Mouse (Mus musculus) heart, embryonic 11.5 days (tissue): ENCODE data around the gene Tas2r135. TPM values are rescaled to one million over a fixed set of nuclear protein-coding genes. Genes with fewer than 3 reads are reported as not detected.

Experiments used
- ATAC-seq: fragments of 200-750 bp; cut with Nextera tagmentation; replicated peaks from 2 replicates; pipeline ENCODE4 v1.8.0; 2017; ENCODE audit warnings: moderate library complexity; ENCODE audit not compliant: insufficient number of reproducible peaks, low FRiP score, low TSS enrichment
- H3K27ac ChIP-seq: fragments of 300-500 bp; sonication (generic); 2 replicates; pipeline ENCODE4 v1.5.1; 2014; ENCODE audit warnings: mild to moderate bottlenecking, low read depth, low read length
- H3K27me3 ChIP-seq: fragments of 300-500 bp; sonication (generic); 2 replicates; pipeline ENCODE4 v1.6.1; 2014; ENCODE audit warnings: mild to moderate bottlenecking, low read length, mixed read lengths; ENCODE audit not compliant: control insufficient read depth, insufficient read depth
- H3K36me3 ChIP-seq: fragments of 300-500 bp; sonication (generic); 2 replicates; pipeline ENCODE4 v1.6.1; 2014; ENCODE audit warnings: mild to moderate bottlenecking, low read length, moderate library complexity, mixed read lengths; ENCODE audit not compliant: control insufficient read depth, insufficient read depth
- H3K4me1 ChIP-seq: fragments of 300-500 bp; sonication (generic); 2 replicates; pipeline ENCODE4 v1.6.1; 2014; ENCODE audit warnings: low read length; ENCODE audit not compliant: control insufficient read depth, insufficient read depth
- H3K4me2 ChIP-seq: fragments of 300-500 bp; sonication (generic); 2 replicates; pipeline ENCODE4 v1.6.1; 2014; ENCODE audit warnings: mild to moderate bottlenecking, moderate library complexity
- H3K4me3 ChIP-seq: fragments of 300-500 bp; sonication (generic); 2 replicates; pipeline ENCODE4 v1.5.1; 2014; ENCODE audit warnings: low read depth, low read length
- H3K9ac ChIP-seq: fragments of 300-500 bp; sonication (generic); 2 replicates; pipeline ENCODE4 v1.6.1; 2014; ENCODE audit warnings: mild to moderate bottlenecking, low read depth, low read length, moderate library complexity
- H3K9me3 ChIP-seq: fragments of 300-500 bp; sonication (generic); replicated peaks from 2 replicates; pipeline ENCODE4 v1.6.1; 2016; ENCODE audit warnings: low read length; ENCODE audit not compliant: control insufficient read depth
- WGBS: fragments of 180-500 bp; shearing (Covaris S2); extraction: QIAGEN DNeasy Blood & Tissue Kit; methylation state at CpG from one replicate; pipeline ENCODE4 v1.1.7; 2014; ENCODE audit not compliant: insufficient replicate concordance; 5-methylcytosine and 5-hydroxymethylcytosine counted together
- polyA plus RNA-seq: library from polyadenylated mRNA; unstranded; fragments of >200 nt; fragmentation: Nextera tagmentation; extraction: Ambion mirVana; gene quantifications from 2 replicates; pipeline ENCODE4 v1.2.1, GENCODE M21; 2014

Tas2r135 gene
- polyA plus RNA-seq, 1 experiment from 2014 or later: not detected

DNA sequence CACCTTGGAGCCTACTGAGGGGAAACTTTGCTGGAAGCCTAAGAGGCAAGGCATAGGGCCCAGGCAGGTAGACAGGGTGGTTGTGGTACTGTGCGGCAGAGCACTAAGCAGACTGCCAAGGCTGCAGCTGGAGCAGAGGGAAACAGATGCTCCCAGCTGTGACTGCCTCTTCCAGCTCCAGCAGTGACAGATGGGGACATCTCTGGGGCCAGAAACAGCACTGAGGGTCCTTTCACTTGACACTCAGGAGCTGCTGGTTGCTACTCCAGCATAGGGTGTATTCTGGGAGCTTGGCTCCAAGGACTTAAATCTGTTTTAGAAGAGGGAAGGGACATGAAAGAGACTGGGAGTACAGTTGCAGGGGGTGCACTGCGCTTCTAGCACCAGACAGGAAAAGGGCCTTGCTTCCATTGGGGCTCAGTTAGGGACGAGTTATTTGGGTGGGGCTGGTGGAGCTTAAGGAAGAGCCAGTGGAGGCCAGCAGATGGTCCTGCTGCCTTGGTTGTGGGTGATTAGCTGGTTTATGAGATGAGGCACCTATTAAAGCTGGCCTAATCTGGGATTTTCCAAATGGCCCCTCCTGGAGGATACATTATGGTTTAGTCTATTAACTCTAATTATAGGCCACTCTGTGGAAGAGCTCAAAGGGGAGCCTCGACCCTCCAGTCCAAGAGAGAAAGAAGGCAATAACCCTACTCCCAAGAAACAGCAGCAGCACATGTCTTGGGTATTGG is 34.4 kb upstream of the Tas2r135 start:
- peaks cover 28% of the 10 kb centered on the region for H3K4me1 ChIP-seq
- H3K27ac ChIP-seq: no peak overlapping the region; the same call in 1 of the 2 replicates
- 47% methylated on average over 4 of the region's 4 CpGs for WGBS

DNA sequence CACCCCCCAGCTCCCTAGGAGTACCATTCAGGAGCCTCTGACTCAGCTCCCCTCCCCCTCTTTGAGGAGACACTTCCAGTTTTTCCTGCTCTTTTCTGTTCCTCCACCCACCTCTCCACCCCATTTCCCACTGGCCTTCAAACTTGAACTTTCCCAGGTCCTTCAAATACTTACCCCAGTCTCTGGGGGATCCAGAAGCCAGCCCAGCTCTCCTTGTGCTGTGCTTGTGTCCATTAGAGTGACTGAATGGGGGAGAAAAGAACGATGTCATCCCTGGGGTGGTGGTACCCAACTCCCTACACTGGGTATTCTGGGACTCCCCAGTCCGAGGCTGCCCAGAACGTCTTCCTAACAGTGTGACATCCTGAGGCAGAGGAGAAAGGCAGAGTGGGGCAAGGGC is 33.2 kb upstream of the Tas2r135 start:
- Histone ChIP-seq H3K9me3 (no peaks in the 10 kb centered on the region), H3K4me2 (peak overlapping the region; percentile 90), H3K4me3 (peak overlapping the region; percentile 52; the same call in 1 of the 2 replicates), H3K9ac (no peak overlapping the region), H3K36me3 (no peaks in the 10 kb centered on the region), H3K27ac (no peak overlapping the region), H3K27me3 (0 out of 2 replicates have a peak, but pooled peaks cover 2% of the 10 kb centered on the region), H3K4me1 (peaks cover 37% of the 10 kb centered on the region)
- 4% methylated on average over 3 of the region's 3 CpGs for WGBS
- no peak for ATAC-seq

More for the DNA sequence above, 34.4 kb upstream of the Tas2r135 start:
- Histone ChIP-seq H3K4me3 (no peak overlapping the region), H3K27me3 (0 out of 2 replicates have a peak, but pooled peaks cover 2% of the 10 kb centered on the region), H3K4me2 (no peak overlapping the region), H3K36me3 (no peaks in the 10 kb centered on the region), H3K9ac (no peak overlapping the region), H3K9me3 (no peaks in the 10 kb centered on the region)
- no peak for ATAC-seq

DNA sequence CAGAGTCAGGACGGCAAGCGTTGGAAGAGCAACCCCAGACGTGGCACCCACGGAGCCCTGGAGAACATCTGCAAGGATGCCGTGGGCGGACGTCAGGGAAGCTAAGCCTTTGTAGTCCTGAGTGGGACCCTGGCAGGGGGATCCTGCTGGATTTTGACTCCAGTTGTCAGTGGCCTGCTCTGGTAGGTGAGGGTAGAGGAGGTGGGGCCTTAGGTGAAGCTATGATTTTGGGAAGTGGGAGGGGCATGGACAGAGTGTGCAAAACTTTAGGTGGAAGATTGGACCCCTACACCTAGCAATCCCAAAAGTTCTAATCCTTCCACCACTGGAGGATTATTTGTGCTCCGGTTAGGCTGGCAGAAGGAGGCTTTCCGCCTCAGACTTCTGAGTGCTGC is 32.8 kb upstream of the Tas2r135 start:
- Histone ChIP-seq H3K4me2 (peak overlapping the region; percentile 90), H3K36me3 (no peaks in the 10 kb centered on the region), H3K9ac (peak overlapping the region; percentile 66), H3K4me1 (peaks cover 37% of the 10 kb centered on the region), H3K9me3 (no peaks in the 10 kb centered on the region), H3K4me3 (peak overlapping the region; percentile 52), H3K27me3 (0 out of 2 replicates have a peak, but pooled peaks cover 2% of the 10 kb centered on the region), H3K27ac (no peak overlapping the region)
- ATAC-seq: no peak
- WGBS: 15% methylated on average over 9 of the region's 9 CpGs

DNA sequence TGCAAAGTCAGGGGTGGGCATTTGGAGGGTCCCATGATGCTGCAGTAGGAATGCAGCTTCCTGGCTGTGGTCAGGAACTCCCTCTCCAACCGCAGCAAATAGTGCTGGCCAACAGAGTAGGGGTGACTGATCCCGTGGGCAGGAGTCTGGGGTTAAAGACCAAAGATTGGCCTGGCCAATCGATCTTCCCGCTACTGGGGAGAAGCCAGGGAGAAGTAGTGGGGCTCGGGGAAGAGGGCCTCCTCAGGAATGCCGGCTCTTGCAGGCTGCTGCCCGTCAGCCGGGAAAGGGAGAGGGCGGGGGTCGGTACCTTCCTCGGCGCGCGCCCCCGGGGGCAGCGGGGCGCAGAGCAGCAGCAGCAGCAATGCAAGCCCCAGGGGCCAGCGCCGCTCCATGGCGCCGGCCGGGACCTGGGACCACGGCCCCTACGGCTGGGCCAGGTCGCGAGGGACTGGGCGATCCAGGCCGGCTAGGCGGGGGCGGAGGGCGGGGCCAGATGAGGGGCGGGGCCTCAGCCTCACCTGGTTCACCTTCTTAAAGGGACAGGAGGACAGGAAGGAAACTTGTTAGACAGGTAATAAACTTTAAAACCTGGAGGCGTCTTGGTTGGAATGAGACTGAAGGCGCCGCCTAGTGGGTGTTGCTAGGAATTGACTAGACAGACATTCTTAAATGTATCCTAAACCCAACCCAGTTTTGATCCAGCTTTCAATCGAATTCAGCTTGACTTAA is 32.3 kb upstream of the Tas2r135 start, which contains the start of gene Epha1:
Epha1 (minus strand) TSS at position 453 of the 732 bp plus-strand sequence.
- 1% methylated on average over 36 of the region's 36 CpGs for WGBS
- ATAC-seq: peak; percentile 55
- Histone ChIP-seq H3K9ac (peak within 1 kb of the TSS; percentile 66), H3K27ac (no peak within 1 kb of the TSS), H3K27me3 (0 out of 2 replicates have a peak, but pooled peaks cover 2% of the 10 kb centered on the region), H3K36me3 (no peaks in the 10 kb centered on the region), H3K9me3 (no peaks in the 10 kb centered on the region), H3K4me3 (peak within 1 kb of the TSS; percentile 52), H3K4me1 (peaks cover 37% of the 10 kb centered on the region), H3K4me2 (peak within 1 kb of the TSS; percentile 90)

DNA sequence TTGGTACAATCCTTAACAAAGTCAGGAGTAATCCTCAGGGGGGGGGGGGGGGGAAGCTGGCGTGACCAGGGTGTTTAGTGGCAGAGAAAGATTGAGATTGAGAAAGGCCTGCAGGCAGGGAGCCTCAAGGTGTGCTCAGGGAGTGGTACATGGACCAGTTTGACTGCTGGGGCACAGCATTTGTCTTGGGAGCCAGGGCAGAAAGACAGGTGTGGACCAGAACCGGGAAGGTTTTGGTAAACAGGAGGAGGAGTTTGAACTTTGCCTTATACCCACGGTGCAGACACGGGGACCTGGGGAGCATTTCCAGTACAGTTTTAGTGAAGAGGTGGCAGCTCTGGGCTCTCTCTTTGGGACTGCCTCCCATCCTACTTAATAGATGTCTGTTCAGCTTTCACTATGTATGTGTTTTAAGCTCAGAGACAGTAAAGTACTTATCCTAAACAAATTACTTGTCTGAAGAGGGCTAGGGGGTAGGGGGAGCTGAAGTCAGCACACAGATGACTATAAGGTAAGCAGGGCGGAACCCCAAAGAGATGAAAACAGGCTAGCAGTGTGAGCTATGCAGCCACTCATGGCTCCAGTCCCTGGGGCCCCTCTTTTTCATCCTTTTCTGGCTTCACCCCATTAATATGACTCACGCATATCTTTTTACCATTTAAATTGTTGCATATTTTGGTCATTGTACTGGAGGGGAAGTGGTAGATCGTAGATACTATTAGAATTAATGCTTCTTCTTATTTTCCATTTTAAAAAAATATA is 31.4 kb upstream of the Tas2r135 start:
- Histone ChIP-seq H3K4me1 (peaks cover 37% of the 10 kb centered on the region), H3K27me3 (0 out of 2 replicates have a peak, but pooled peaks cover 2% of the 10 kb centered on the region)

DNA sequence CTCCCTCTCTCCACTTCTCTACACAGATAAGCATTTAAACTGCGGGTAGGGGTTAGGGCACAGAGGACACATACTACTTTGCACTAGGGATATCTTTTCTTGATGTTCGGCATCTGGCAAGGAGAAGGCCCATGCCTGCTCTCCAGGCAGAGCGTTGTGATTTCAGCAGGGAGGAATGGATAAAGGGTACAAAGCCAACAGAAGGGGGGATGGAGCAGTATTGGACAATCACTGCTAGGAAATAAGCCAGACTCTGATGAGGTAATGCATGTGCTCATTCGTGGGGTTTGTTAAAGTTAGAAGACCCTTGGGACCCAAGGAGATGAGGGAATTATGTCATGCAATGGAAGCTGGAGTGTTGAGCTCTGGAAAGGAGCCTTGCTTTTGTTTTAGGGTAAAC is 30.5 kb upstream of the Tas2r135 start:
- H3K36me3 ChIP-seq: no peaks in the 10 kb centered on the region
- no peak for ATAC-seq
- WGBS: 34% methylated on average over 4 of the region's 4 CpGs
- H3K4me3 ChIP-seq: no peak overlapping the region
- H3K27ac ChIP-seq: peak overlapping the region; percentile 35; the same call in 1 of the 2 replicates
- H3K9me3 ChIP-seq: no peaks in the 10 kb centered on the region
- H3K27me3 ChIP-seq: 0 out of 2 replicates have a peak, but pooled peaks cover 2% of the 10 kb centered on the region
- H3K4me2 ChIP-seq: no peak overlapping the region
- H3K9ac ChIP-seq: no peak overlapping the region
- H3K4me1 ChIP-seq: peaks cover 37% of the 10 kb centered on the region

More for the DNA sequence above, 31.4 kb upstream of the Tas2r135 start:
- ATAC-seq: no peak
- Histone ChIP-seq H3K9me3 (no peaks in the 10 kb centered on the region), H3K36me3 (no peaks in the 10 kb centered on the region), H3K27ac (no peak overlapping the region), H3K4me2 (peak overlapping the region; percentile 90), H3K9ac (0 out of 2 replicates have a peak overlapping the region, but pooled peaks have one; percentile 39), H3K4me3 (peak overlapping the region; percentile 52)
- WGBS: 42% methylated on average over 7 of the region's 7 CpGs

DNA sequence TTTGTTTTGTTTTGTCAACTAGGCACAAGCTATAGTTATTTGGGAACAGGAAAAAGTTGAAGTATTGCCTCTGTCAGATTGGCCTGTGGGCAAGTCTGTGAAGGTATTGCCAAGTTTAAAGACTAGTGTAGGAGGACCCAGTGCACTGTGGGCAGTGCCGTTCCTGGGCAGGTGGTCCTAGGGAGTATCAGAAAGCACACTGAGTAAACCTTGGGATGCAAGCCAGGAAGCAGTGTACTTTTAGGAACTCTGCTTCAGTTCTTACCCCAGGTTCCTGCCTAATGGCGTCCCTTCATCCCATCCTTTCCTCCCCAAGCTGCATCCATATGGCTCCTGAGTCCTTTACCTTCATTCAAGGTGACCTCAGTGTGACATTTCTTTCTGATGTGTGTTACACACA is 30.1 kb upstream of the Tas2r135 start:
- H3K27me3 ChIP-seq: 0 out of 2 replicates have a peak, but pooled peaks cover 2% of the 10 kb centered on the region
- no peak overlapping the region for H3K9ac ChIP-seq
- peaks cover 37% of the 10 kb centered on the region for H3K4me1 ChIP-seq
- no peak for ATAC-seq
- no peak overlapping the region for H3K4me3 ChIP-seq
- H3K9me3 ChIP-seq: no peaks in the 10 kb centered on the region
- WGBS: 76% methylated on average over 2 of the region's 2 CpGs
- no peaks in the 10 kb centered on the region for H3K36me3 ChIP-seq
- H3K27ac ChIP-seq: peak overlapping the region; percentile 35; the same call in 1 of the 2 replicates
- H3K4me2 ChIP-seq: no peak overlapping the region

DNA sequence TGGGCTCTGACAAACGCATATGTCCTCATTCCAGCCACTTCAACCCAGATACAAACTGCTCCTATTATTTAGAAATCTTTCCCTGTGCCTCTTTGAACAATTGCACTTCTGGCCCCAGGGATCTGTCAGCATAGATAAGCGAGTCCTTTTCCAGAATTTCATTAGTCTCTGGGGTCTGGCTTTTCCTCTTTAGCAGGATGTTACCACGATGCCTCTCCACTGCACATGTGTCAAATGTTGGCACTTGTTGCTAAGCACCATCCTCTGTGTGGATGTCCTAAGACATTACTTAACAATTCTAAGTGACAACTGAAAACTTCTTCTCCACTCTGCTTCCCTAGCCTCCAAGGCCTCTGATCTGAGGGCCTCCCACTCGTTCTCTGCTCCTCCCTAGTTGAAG is 29.2 kb upstream of the Tas2r135 start:
- Histone ChIP-seq H3K4me1 (peaks cover 31% of the 10 kb centered on the region), H3K9ac (no peak overlapping the region), H3K4me3 (no peak overlapping the region), H3K9me3 (no peaks in the 10 kb centered on the region), H3K27me3 (0 out of 2 replicates have a peak, but pooled peaks cover 2% of the 10 kb centered on the region), H3K4me2 (no peak overlapping the region), H3K36me3 (no peaks in the 10 kb centered on the region), H3K27ac (peak overlapping the region; percentile 15; the same call in 1 of the 2 replicates)
- no peak for ATAC-seq
- WGBS: 20% methylated on average over 4 of the region's 4 CpGs
